Mouse (Mus musculus) granulocyte monocyte progenitor cell, adult 5-6 weeks (primary cell): ENCODE results near the gene Entpd2. TPM values are rescaled to one million over a fixed set of nuclear protein-coding genes. Genes with fewer than 3 reads are reported as not detected.
A peak's percentile ranks its signal among the peaks of the same experiment; 100 is the strongest.

ENCODE experiments used
- ATAC-seq: replicated peaks from 2 replicates; pipeline ENCODE4 v1.8.0; 2016; ENCODE audit warnings: mild to moderate bottlenecking, moderate TSS enrichment, inconsistent platforms; ENCODE audit not compliant: poor library complexity, severe bottlenecking
- total RNA-seq, 2 experiments: library from RNA; stranded (forward) in 1 of 2; stranded (reverse) in 1 of 2; fragments of 200-712, 200-1000 nt in 1 of 2; fragments of >200 nt in 1 of 2; fragmentation: Nextera tagmentation in 1 of 2; gene quantifications; 2 replicates each; pipeline ENCODE4 v1.2.3; 2014 to 2017

Entpd2 gene
- total RNA-seq, 2 experiments from 2014 or later: not detected

DNA sequence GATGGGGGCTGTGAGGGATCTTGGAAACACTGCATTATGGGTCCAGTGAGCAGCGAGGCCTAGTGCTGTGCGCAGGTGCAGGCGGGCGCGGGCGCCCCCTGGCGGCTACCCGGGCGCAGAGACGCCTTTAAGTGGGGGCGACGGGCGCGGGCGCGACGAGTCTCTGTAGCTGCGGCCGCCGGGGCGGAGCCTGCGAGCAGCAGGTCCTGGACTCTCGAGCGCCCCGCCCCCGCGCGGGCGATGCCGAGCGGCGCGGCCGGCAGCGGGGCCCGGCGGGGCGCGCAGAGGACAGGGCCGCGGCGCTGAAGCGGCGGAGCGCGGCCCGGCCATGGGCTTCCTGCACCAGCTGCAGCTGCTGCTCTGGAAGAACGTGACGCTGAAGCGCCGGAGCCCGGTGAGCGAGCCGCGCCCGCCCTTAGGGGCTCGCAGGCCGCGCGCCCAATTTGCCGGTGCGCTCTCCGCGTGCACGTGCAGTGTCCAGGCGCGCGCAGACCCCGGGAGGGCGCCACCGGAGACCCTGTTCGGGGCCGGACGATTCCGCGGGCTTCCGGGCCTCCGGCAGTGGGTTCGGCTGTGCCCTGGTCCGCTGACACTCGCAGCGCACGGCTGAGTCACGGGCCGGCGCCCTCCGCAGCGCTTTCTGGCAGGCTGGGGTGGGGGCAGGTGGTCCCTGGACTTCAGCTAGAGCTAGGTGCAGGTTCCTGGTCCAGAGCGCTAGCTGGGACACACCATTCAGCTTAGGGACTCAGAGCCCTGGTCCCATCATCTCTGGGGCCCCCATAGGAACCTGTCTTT is 33.0 kb downstream of the Entpd2 start, which contains the start of gene Abca2:
Gene Abca2 (plus strand): TSS at position 262 of the 795 bp plus-strand sequence.
- ATAC-seq: peak; percentile 65

GRCm38 (mm10) chr2:25429435-25430180 is 33.9 kb downstream of the Entpd2 start:
- no peak for ATAC-seq

- no peak for ATAC-seq
These were observed 34.9 kb downstream of the Entpd2 start for GRCm38 (mm10) chr2:25430395-25431233.

- ATAC-seq: no peak
These were observed 35.7 kb downstream of the Entpd2 start for GRCm38 (mm10) chr2:25431308-25431855.

- ATAC-seq: no peak
These were observed 36.8 kb downstream of the Entpd2 start for GRCm38 (mm10) chr2:25432326-25433098.

- no peak for ATAC-seq
These were observed 37.4 kb downstream of the Entpd2 start for GRCm38 (mm10) chr2:25433101-25433500.

GRCm38 (mm10) chr2:25434292-25434691 is 38.6 kb downstream of the Entpd2 start:
- no peak for ATAC-seq

GRCm38 (mm10) chr2:25436286-25436820 is 40.7 kb downstream of the Entpd2 start:
- no peak for ATAC-seq

DNA sequence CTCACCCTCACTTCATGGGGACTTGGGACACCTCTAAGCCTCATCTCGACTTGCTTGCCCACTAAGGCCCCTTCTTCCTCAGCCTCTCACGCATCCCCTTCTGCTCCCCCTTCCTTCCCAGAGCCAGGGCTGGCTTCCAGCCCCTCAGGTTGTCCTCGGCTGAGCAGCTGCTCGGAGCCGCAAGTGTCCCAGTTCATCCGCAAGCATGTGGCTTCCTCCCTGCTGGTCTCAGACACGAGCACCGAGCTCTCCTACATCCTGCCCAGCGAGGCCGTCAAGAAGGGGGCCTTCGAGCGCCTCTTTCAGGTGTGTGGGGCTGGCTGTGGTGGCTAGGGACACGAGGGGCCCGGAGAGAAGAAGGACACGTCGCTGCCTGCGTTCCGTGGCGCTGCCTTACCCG is 45.4 kb downstream of the Entpd2 start:
- no peak for ATAC-seq

GRCm38 (mm10) chr2:25442682-25443081 is 47.0 kb downstream of the Entpd2 start:
- no peak for ATAC-seq

Other genes starting within 250 kb of the Entpd2 start
Only the 30 nearest of the 40 such genes appear.
- gene Fam166a, start 177.1 kb upstream of the Entpd2 start, total RNA-seq (2014; fragmentation: Nextera tagmentation): not detected in 2 replicates
- gene Fam166a, start 177.1 kb upstream of the Entpd2 start, total RNA-seq (2017): not detected in 2 replicates
- 180 and 327 TPM in 2 replicates for gene Tubb4b, start 171.2 kb upstream of the Entpd2 start, total RNA-seq (2014; fragmentation: Nextera tagmentation)
- 560 and 623 TPM in 2 replicates for gene Tubb4b, start 171.2 kb upstream of the Entpd2 start, total RNA-seq (2017)
- not detected in 2 replicates for gene Slc34a3, start 161.5 kb upstream of the Entpd2 start, total RNA-seq (2014; fragmentation: Nextera tagmentation)
- gene Slc34a3, start 161.5 kb upstream of the Entpd2 start, total RNA-seq (2017): not detected in 2 replicates
- not detected in 2 replicates for gene Rnf224, start 159.1 kb upstream of the Entpd2 start, total RNA-seq (2014; fragmentation: Nextera tagmentation)
- gene Rnf224, start 159.1 kb upstream of the Entpd2 start, total RNA-seq (2017): not detected in 2 replicates
- gene Rnf208, start 153.6 kb upstream of the Entpd2 start, total RNA-seq (2014; fragmentation: Nextera tagmentation): 0.58 TPM in 1 of 2 replicates, not detected in the other
- not detected in 2 replicates for gene Rnf208, start 153.6 kb upstream of the Entpd2 start, total RNA-seq (2017)
- not detected in 2 replicates for gene Cysrt1, start 153.4 kb upstream of the Entpd2 start, total RNA-seq (2014; fragmentation: Nextera tagmentation)
- gene Cysrt1, start 153.4 kb upstream of the Entpd2 start, total RNA-seq (2017): not detected in 2 replicates
- 5.2 and 16.1 TPM in 2 replicates for gene AL732309.1, start 149.0 kb upstream of the Entpd2 start, total RNA-seq (2014; fragmentation: Nextera tagmentation)
- 5.6 and 7.4 TPM in 2 replicates for gene AL732309.1, start 149.0 kb upstream of the Entpd2 start, total RNA-seq (2017)
- gene Tmem203, start 140.4 kb upstream of the Entpd2 start, total RNA-seq (2014; fragmentation: Nextera tagmentation): 6.7 and 17.4 TPM in 2 replicates
- 6.1 and 11.2 TPM in 2 replicates for gene Tmem203, start 140.4 kb upstream of the Entpd2 start, total RNA-seq (2017)
- gene Tprn, start 133.3 kb upstream of the Entpd2 start, total RNA-seq (2014; fragmentation: Nextera tagmentation): 15.0 and 17.2 TPM in 2 replicates
- 7.1 and 8.7 TPM in 2 replicates for gene Tprn, start 133.3 kb upstream of the Entpd2 start, total RNA-seq (2017)
- 120 TPM in 2 replicates for gene Ssna1, start 123.4 kb upstream of the Entpd2 start, total RNA-seq (2014; fragmentation: Nextera tagmentation)
- gene Ssna1, start 123.4 kb upstream of the Entpd2 start, total RNA-seq (2017): 52.7 and 84.1 TPM in 2 replicates
- 34.7 and 46.0 TPM in 2 replicates for gene Anapc2, start 123.4 kb upstream of the Entpd2 start, total RNA-seq (2014; fragmentation: Nextera tagmentation)
- gene Anapc2, start 123.4 kb upstream of the Entpd2 start, total RNA-seq (2017): 17.8 and 35.7 TPM in 2 replicates
- not detected in 2 replicates for gene Tmem210, start 107.7 kb upstream of the Entpd2 start, total RNA-seq (2014; fragmentation: Nextera tagmentation)
- not detected in 2 replicates for gene Tmem210, start 107.7 kb upstream of the Entpd2 start, total RNA-seq (2017)
- not detected in 2 replicates for gene Lrrc26, start 106.0 kb upstream of the Entpd2 start, total RNA-seq (2014; fragmentation: Nextera tagmentation)
- not detected in 2 replicates for gene Lrrc26, start 106.0 kb upstream of the Entpd2 start, total RNA-seq (2017)
- gene Grin1, start 76.7 kb upstream of the Entpd2 start, total RNA-seq (2014; fragmentation: Nextera tagmentation): not detected in 2 replicates
- gene Grin1, start 76.7 kb upstream of the Entpd2 start, total RNA-seq (2017): not detected in 2 replicates
- 36.5 and 37.2 TPM in 2 replicates for gene Man1b1, start 63.5 kb upstream of the Entpd2 start, total RNA-seq (2014; fragmentation: Nextera tagmentation)
- gene Man1b1, start 63.5 kb upstream of the Entpd2 start, total RNA-seq (2017): 34.1 and 38.6 TPM in 2 replicates
- 15.2 and 34.8 TPM in 2 replicates for gene Dpp7, start 39.5 kb upstream of the Entpd2 start, total RNA-seq (2014; fragmentation: Nextera tagmentation)
- gene Dpp7, start 39.5 kb upstream of the Entpd2 start, total RNA-seq (2017): 11.9 and 16.9 TPM in 2 replicates
- gene Uap1l1, start 30.2 kb upstream of the Entpd2 start, total RNA-seq (2014; fragmentation: Nextera tagmentation): 55.6 and 58.1 TPM in 2 replicates
- gene Uap1l1, start 30.2 kb upstream of the Entpd2 start, total RNA-seq (2017): 13.8 and 18.4 TPM in 2 replicates
- gene Sapcd2, start 23.6 kb upstream of the Entpd2 start, total RNA-seq (2014; fragmentation: Nextera tagmentation): 4.5 and 17.1 TPM in 2 replicates
- 7.8 and 17.3 TPM in 2 replicates for gene Sapcd2, start 23.6 kb upstream of the Entpd2 start, total RNA-seq (2017)
- not detected in 2 replicates for gene Npdc1, start 3.5 kb downstream of the Entpd2 start, total RNA-seq (2014; fragmentation: Nextera tagmentation)
- not detected in 2 replicates for gene Npdc1, start 3.5 kb downstream of the Entpd2 start, total RNA-seq (2017)
- 34.5 and 38.8 TPM in 2 replicates for gene Fut7, start 27.4 kb downstream of the Entpd2 start, total RNA-seq (2014; fragmentation: Nextera tagmentation)
- 24.8 and 27.3 TPM in 2 replicates for gene Fut7, start 27.4 kb downstream of the Entpd2 start, total RNA-seq (2017)
- 54.8 and 56.4 TPM in 2 replicates for gene Abca2, start 32.8 kb downstream of the Entpd2 start, total RNA-seq (2014; fragmentation: Nextera tagmentation)
- 21.0 and 23.1 TPM in 2 replicates for gene Abca2, start 32.8 kb downstream of the Entpd2 start, total RNA-seq (2017)
- not detected in 2 replicates for gene Clic3, start 61.0 kb downstream of the Entpd2 start, total RNA-seq (2014; fragmentation: Nextera tagmentation)
- gene Clic3, start 61.0 kb downstream of the Entpd2 start, total RNA-seq (2017): 1.4 TPM in 1 of 2 replicates, not detected in the other
- gene Paxx, start 65.2 kb downstream of the Entpd2 start, total RNA-seq (2014; fragmentation: Nextera tagmentation): 29.1 and 39.4 TPM in 2 replicates
- 20.2 and 32.5 TPM in 2 replicates for gene Paxx, start 65.2 kb downstream of the Entpd2 start, total RNA-seq (2017)
- 3.5 and 4.2 TPM in 2 replicates for gene Ptgds, start 74.2 kb downstream of the Entpd2 start, total RNA-seq (2014; fragmentation: Nextera tagmentation)
- gene Ptgds, start 74.2 kb downstream of the Entpd2 start, total RNA-seq (2017): 0.93 TPM in 1 of 2 replicates, not detected in the other
- gene Lcn12, start 98.0 kb downstream of the Entpd2 start, total RNA-seq (2014; fragmentation: Nextera tagmentation): not detected in 2 replicates
- not detected in 2 replicates for gene Lcn12, start 98.0 kb downstream of the Entpd2 start, total RNA-seq (2017)
- 30.4 and 55.0 TPM in 2 replicates for gene Fbxw5, start 104.9 kb downstream of the Entpd2 start, total RNA-seq (2014; fragmentation: Nextera tagmentation)
- 23.9 and 31.4 TPM in 2 replicates for gene Fbxw5, start 104.9 kb downstream of the Entpd2 start, total RNA-seq (2017)
- 6.0 TPM in 1 of 2 replicates, not detected in the other for gene C8g, start 105.8 kb downstream of the Entpd2 start, total RNA-seq (2014; fragmentation: Nextera tagmentation)
- gene C8g, start 105.8 kb downstream of the Entpd2 start, total RNA-seq (2017): 1.5 and 1.6 TPM in 2 replicates
- gene Traf2, start 151.1 kb downstream of the Entpd2 start, total RNA-seq (2014; fragmentation: Nextera tagmentation): 17.3 and 18.2 TPM in 2 replicates
- 13.9 and 15.9 TPM in 2 replicates for gene Traf2, start 151.1 kb downstream of the Entpd2 start, total RNA-seq (2017)
- gene Edf1, start 162.0 kb downstream of the Entpd2 start, total RNA-seq (2014; fragmentation: Nextera tagmentation): 134 and 171 TPM in 2 replicates
- 96.1 and 107 TPM in 2 replicates for gene Edf1, start 162.0 kb downstream of the Entpd2 start, total RNA-seq (2017)
- 1.5 and 3.4 TPM in 2 replicates for gene Mamdc4, start 179.0 kb downstream of the Entpd2 start, total RNA-seq (2014; fragmentation: Nextera tagmentation)
- 1.2 and 66.7 TPM in 2 replicates for gene Mamdc4, start 179.0 kb downstream of the Entpd2 start, total RNA-seq (2017)